Mouse (Mus musculus): ENCODE measurements around the gene Nipsnap1. TPM values are rescaled to one million over a fixed set of nuclear protein-coding genes. Genes with fewer than 3 reads are reported as not detected.
A peak's percentile ranks its signal among the peaks of the same experiment; 100 is the strongest.

Nipsnap1 gene
- total RNA-seq (2014; rRNA removed): 217 and 226 TPM in 2 replicates
- polyA plus RNA-seq (2012; rRNA removed): 294 and 337 TPM in 2 replicates

- TF ChIP-seq CTCF (IDR thresholded peaks at IDR 0.05; ENCODE audit: low read depth, low read length): no peak
- peak; percentile 75; the same call in 1 of the 2 replicates for TF ChIP-seq POLR2A (IDR thresholded peaks at IDR 0.05; ENCODE audit: extremely low read depth, insufficient read depth, low read length)
- Histone ChIP-seq H3K27ac (replicated peaks; ENCODE audit: insufficient read depth, low read depth, low read length) (peak within 1 kb of the TSS; percentile 92), H3K9ac (ENCODE audit: low read depth, low read length) (peak within 1 kb of the TSS; percentile 74), H3K27me3 (ENCODE audit: control insufficient read depth, insufficient read depth, low read length) (no peaks in the 10 kb centered on the region), H3K4me1 (ENCODE audit: control insufficient read depth, insufficient read depth, low read length) (peaks cover 4% of the 10 kb centered on the region; the same call in 1 of the 2 replicates), H3K4me3 (ENCODE audit: insufficient read depth, low read depth, low read length) (peak within 1 kb of the TSS; percentile 84), H3K36me3 (ENCODE audit: control insufficient read depth, insufficient read depth, low read length) (no peaks in the 10 kb centered on the region), H3K79me2 (ENCODE audit: control insufficient read depth, insufficient read depth, low read length) (peaks cover 14% of the 10 kb centered on the region; the same call in 1 of the 2 replicates)
- peak; percentile 69 for DNase-seq (ENCODE audit: extremely low read depth, low read depth, low spot score)
- WGBS: 1% methylated on average over 30 of the region's 30 CpGs
Observed at GRCm38 (mm10) chr11:4873755-4874475, at the start of gene Nipsnap1. Gene Nipsnap1 (plus strand): TSS chr11:4873951.

- peaks cover 24% of the 10 kb centered on the region; the same call in 1 of the 2 replicates for H3K79me2 ChIP-seq (ENCODE audit: control insufficient read depth, insufficient read depth, low read length)
- H3K4me3 ChIP-seq (ENCODE audit: insufficient read depth, low read depth, low read length): no peak overlapping the region
- no peaks in the 10 kb centered on the region for H3K27me3 ChIP-seq (ENCODE audit: control insufficient read depth, insufficient read depth, low read length)
- no peak for DNase-seq (ENCODE audit: extremely low read depth, low read depth, low spot score)
- peaks cover 9% of the 10 kb centered on the region for H3K4me1 ChIP-seq (ENCODE audit: control insufficient read depth, insufficient read depth, low read length)
- WGBS: 92% methylated on average over 3 of the region's 3 CpGs
- H3K9ac ChIP-seq (ENCODE audit: low read depth, low read length): no peak overlapping the region
- no peak for TF ChIP-seq POLR2A (IDR thresholded peaks at IDR 0.05; ENCODE audit: extremely low read depth, insufficient read depth, low read length)
- no peak for TF ChIP-seq CTCF (IDR thresholded peaks at IDR 0.05; ENCODE audit: low read depth, low read length)
- no peaks in the 10 kb centered on the region for H3K36me3 ChIP-seq (ENCODE audit: control insufficient read depth, insufficient read depth, low read length)
- H3K27ac ChIP-seq (replicated peaks; ENCODE audit: insufficient read depth, low read depth, low read length): no peak overlapping the region
Observed at GRCm38 (mm10) chr11:4826152-4826778, 47.5 kb upstream of the Nipsnap1 start.

GRCm38 (mm10) chr11:4827340-4827739 lies 46.4 kb upstream of the Nipsnap1 start:
- H3K4me3 ChIP-seq (ENCODE audit: insufficient read depth, low read depth, low read length): no peak overlapping the region
- DNase-seq (ENCODE audit: extremely low read depth, low read depth, low spot score): no peak
- H3K36me3 ChIP-seq (ENCODE audit: control insufficient read depth, insufficient read depth, low read length): no peaks in the 10 kb centered on the region
- H3K79me2 ChIP-seq (ENCODE audit: control insufficient read depth, insufficient read depth, low read length): peaks cover 17% of the 10 kb centered on the region; the same call in 1 of the 2 replicates
- H3K9ac ChIP-seq (ENCODE audit: low read depth, low read length): no peak overlapping the region
- peaks cover 11% of the 10 kb centered on the region for H3K4me1 ChIP-seq (ENCODE audit: control insufficient read depth, insufficient read depth, low read length)
- no peak for TF ChIP-seq CTCF (IDR thresholded peaks at IDR 0.05; ENCODE audit: low read depth, low read length)
- TF ChIP-seq POLR2A (IDR thresholded peaks at IDR 0.05; ENCODE audit: extremely low read depth, insufficient read depth, low read length): no peak
- no peaks in the 10 kb centered on the region for H3K27me3 ChIP-seq (ENCODE audit: control insufficient read depth, insufficient read depth, low read length)
- no peak overlapping the region for H3K27ac ChIP-seq (replicated peaks; ENCODE audit: insufficient read depth, low read depth, low read length)

GRCm38 (mm10) chr11:4827916-4828315 lies 45.8 kb upstream of the Nipsnap1 start:
- Histone ChIP-seq H3K4me3 (ENCODE audit: insufficient read depth, low read depth, low read length) (no peak overlapping the region), H3K36me3 (ENCODE audit: control insufficient read depth, insufficient read depth, low read length) (no peaks in the 10 kb centered on the region), H3K27ac (replicated peaks; ENCODE audit: insufficient read depth, low read depth, low read length) (no peak overlapping the region), H3K27me3 (ENCODE audit: control insufficient read depth, insufficient read depth, low read length) (no peaks in the 10 kb centered on the region), H3K9ac (ENCODE audit: low read depth, low read length) (no peak overlapping the region), H3K4me1 (ENCODE audit: control insufficient read depth, insufficient read depth, low read length) (peaks cover 14% of the 10 kb centered on the region), H3K79me2 (ENCODE audit: control insufficient read depth, insufficient read depth, low read length) (peaks cover 17% of the 10 kb centered on the region; the same call in 1 of the 2 replicates)
- TF ChIP-seq CTCF (IDR thresholded peaks at IDR 0.05; ENCODE audit: low read depth, low read length) (no peak), POLR2A (IDR thresholded peaks at IDR 0.05; ENCODE audit: extremely low read depth, insufficient read depth, low read length) (no peak)
- no peak for DNase-seq (ENCODE audit: extremely low read depth, low read depth, low spot score)
- WGBS: 91% methylated on average over 2 of the region's 2 CpGs

GRCm38 (mm10) chr11:4831066-4831465 lies 42.7 kb upstream of the Nipsnap1 start:
- H3K27ac ChIP-seq (replicated peaks; ENCODE audit: insufficient read depth, low read depth, low read length): no peak overlapping the region
- H3K4me1 ChIP-seq (ENCODE audit: control insufficient read depth, insufficient read depth, low read length): peaks cover 27% of the 10 kb centered on the region
- H3K27me3 ChIP-seq (ENCODE audit: control insufficient read depth, insufficient read depth, low read length): no peaks in the 10 kb centered on the region
- TF ChIP-seq CTCF (IDR thresholded peaks at IDR 0.05; ENCODE audit: low read depth, low read length) (no peak), POLR2A (IDR thresholded peaks at IDR 0.05; ENCODE audit: extremely low read depth, insufficient read depth, low read length) (no peak)
- H3K36me3 ChIP-seq (ENCODE audit: control insufficient read depth, insufficient read depth, low read length): no peaks in the 10 kb centered on the region
- DNase-seq (ENCODE audit: extremely low read depth, low read depth, low spot score): no peak
- no peak overlapping the region for H3K4me3 ChIP-seq (ENCODE audit: insufficient read depth, low read depth, low read length)
- no peak overlapping the region for H3K9ac ChIP-seq (ENCODE audit: low read depth, low read length)
- H3K79me2 ChIP-seq (ENCODE audit: control insufficient read depth, insufficient read depth, low read length): peaks cover 27% of the 10 kb centered on the region; the same call in 1 of the 2 replicates

All from liver, adult 2 months (tissue).